Mouse (Mus musculus): ENCODE data around the gene Dolk.

DNA sequence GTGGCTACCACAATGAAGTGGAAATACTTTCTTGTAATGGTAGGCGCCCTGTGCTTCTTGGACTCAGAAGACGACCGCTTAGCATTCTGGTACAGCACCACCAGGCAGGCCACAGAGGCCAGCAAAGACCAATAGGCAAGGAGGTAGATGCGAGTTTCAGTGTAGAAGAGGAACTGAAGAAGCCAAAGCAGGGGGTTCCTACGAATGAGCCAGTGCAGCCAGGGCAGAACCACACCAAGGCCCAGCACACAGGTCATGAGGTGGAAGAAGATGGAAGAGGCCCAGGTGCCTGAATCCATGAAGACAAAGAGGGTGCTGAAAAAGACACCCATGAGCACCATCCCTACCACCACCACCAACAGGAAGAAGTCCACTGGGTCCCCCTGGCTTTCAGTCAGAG is 1.1 kb downstream of the Dolk start:
- no peak for TF ChIP-seq POLR2A (IDR thresholded peaks at IDR 0.05; ENCODE audit: borderline replicate concordance, low read depth, low read length)
- no peak for TF ChIP-seq CTCF (IDR thresholded peaks at IDR 0.05; ENCODE audit: low read depth, low read length)

Data from bone marrow macrophage, adult 2 months (primary cell).